In genomic region chr10:52023213-52024052, GRCm38 (mm10) we compare ENCODE assay signal across 8 mouse cellular contexts. TPM values are rescaled to one million over a fixed set of nuclear protein-coding genes. Genes with fewer than 3 reads are reported as not detected.
DNase-seq lines count a peak whose midpoint lies in the region; ATAC-seq and TF ChIP-seq lines count a peak whose summit lies in the region.
"Had no signal": no experiment of that assay in that cellular context is flagged by ENCODE, and none has a peak within 500 bp of the region (broad histone marks: within the 10 kb centered on the region; RNA-seq: fewer than 3 reads in every experiment).

No protein-coding gene starts in this region.

- 0 out of 2 replicates have a peak, but pooled peaks cover 5% of the 10 kb centered on the region for H3K4me1 ChIP-seq in lung, postnatal 0 days (ENCODE audit: insufficient read depth, low read depth, low read length)
- H3K4me1 ChIP-seq in heart, postnatal 0 days (ENCODE audit: control insufficient read depth, insufficient read depth), result peaks cover 14% of the 10 kb centered on the region; the same call in 1 of the 2 replicates
- peaks cover 30% of the 10 kb centered on the region for H3K4me1 ChIP-seq in midbrain, embryonic 10.5 days

- H3K27me3 ChIP-seq in lung, postnatal 0 days (replicated peaks; ENCODE audit: insufficient read depth, low read length), result peaks cover 73% of the 10 kb centered on the region
- H3K27me3 ChIP-seq in heart, postnatal 0 days (ENCODE audit: control insufficient read depth, insufficient read depth, low read length), result peaks cover 89% of the 10 kb centered on the region
- peaks cover 100% of the 10 kb centered on the region for H3K27me3 ChIP-seq in midbrain, embryonic 10.5 days (ENCODE audit: low read depth, poor library complexity, severe bottlenecking)

- no peak overlapping the region for H3K27ac ChIP-seq in lung, postnatal 0 days (ENCODE audit: low read length)
- no peak overlapping the region for H3K27ac ChIP-seq in heart, postnatal 0 days (ENCODE audit: low read depth)
- H3K27ac ChIP-seq in midbrain, embryonic 10.5 days (replicated peaks), result no peak overlapping the region

- WGBS in lung, postnatal 0 days, result 5% methylated on average over 17 of the region's 17 CpGs
- 7% methylated on average over 17 of the region's 17 CpGs for WGBS in heart, postnatal 0 days
- WGBS in midbrain, embryonic 10.5 days, result 3% methylated on average over 17 of the region's 17 CpGs

- no peaks in the 10 kb centered on the region for H3K36me3 ChIP-seq in lung, postnatal 0 days (ENCODE audit: insufficient read depth, low read length)
- no peaks in the 10 kb centered on the region for H3K36me3 ChIP-seq in heart, postnatal 0 days (replicated peaks; ENCODE audit: control insufficient read depth, insufficient read depth, low read length)
- H3K36me3 ChIP-seq in midbrain, embryonic 10.5 days, result no peaks in the 10 kb centered on the region

- ATAC-seq in lung, postnatal 0 days, result no peak
- ATAC-seq in heart, postnatal 0 days (ENCODE audit: insufficient read depth, low read depth), result no peak

- no peak overlapping the region for H3K9ac ChIP-seq in lung, postnatal 0 days (replicated peaks; ENCODE audit: low read depth)
- H3K9ac ChIP-seq in heart, postnatal 0 days (replicated peaks; ENCODE audit: low read depth, low read length), result no peak overlapping the region

- TF ChIP-seq EP300 in lung, postnatal 0 days (IDR thresholded peaks at IDR 0.05), result no peak
- no peak for TF ChIP-seq EP300 in heart, postnatal 0 days (IDR thresholded peaks at IDR 0.05; ENCODE audit: low read depth)

- 0 out of 2 replicates have a peak overlapping the region, but pooled peaks have one; percentile 59 for H3K4me2 ChIP-seq in lung, postnatal 0 days (replicated peaks; ENCODE audit: low read depth, low read length)
- H3K4me2 ChIP-seq in heart, postnatal 0 days (ENCODE audit: low read depth, low read length), result peak overlapping the region; percentile 74; the same call in 1 of the 2 replicates

- peak overlapping the region; percentile 34 for H3K4me3 ChIP-seq in lung, postnatal 0 days (ENCODE audit: low read depth, low read length)
- H3K4me3 ChIP-seq in heart, postnatal 0 days (ENCODE audit: low read depth, low read length), result peak overlapping the region; percentile 51
- H3K4me3 ChIP-seq in midbrain, embryonic 10.5 days, result peak overlapping the region; percentile 61

- no peak for DNase-seq in lung, postnatal 0 days (ENCODE audit: low spot score)
- no peak for DNase-seq in lung, postnatal 4 days
- no peak for DNase-seq in heart, postnatal 0 days (ENCODE audit: low spot score)
- DNase-seq in midbrain, embryonic 10.5 days (ENCODE audit: low spot score), result peak; percentile 54
- no peak for DNase-seq in frontal cortex, postnatal 10 days (ENCODE audit: low spot score in 2 of 2)
- DNase-seq in gastrocnemius, postnatal 10 days, result no peak
- DNase-seq in adrenal gland, adult 18-20 months (ENCODE audit: low spot score in 2 of 2), result no peak
- DNase-seq: thymus, postnatal 14 days had no signal

- no peak for TF ChIP-seq CTCF in lung, postnatal 0 days (IDR thresholded peaks at IDR 0.05)
- TF ChIP-seq CTCF in heart, postnatal 0 days (IDR thresholded peaks at IDR 0.05; ENCODE audit: low read depth), result no peak

- H3K9me3 ChIP-seq in lung, postnatal 0 days (ENCODE audit: low read length), result no peaks in the 10 kb centered on the region
- H3K9me3 ChIP-seq in heart, postnatal 0 days (replicated peaks; ENCODE audit: control insufficient read depth, low read length), result no peaks in the 10 kb centered on the region
- no peaks in the 10 kb centered on the region for H3K9me3 ChIP-seq in midbrain, embryonic 10.5 days (replicated peaks)

RNA-seq across cellular contexts. Expression of gene Vgll2, which starts 1.1 kb away (rescaled TPM):
- not detected in 2 replicates for polyA plus RNA-seq in lung, postnatal 0 days (2015; fragmentation: Nextera tagmentation; extraction: Ambion mirVana)
- not detected in 2 replicates for total RNA-seq in heart, postnatal 0 days (2014; rRNA removed; ENCODE audit: low replicate concordance)
- not detected in 2 replicates for polyA plus RNA-seq in heart, postnatal 0 days (2015; fragmentation: Nextera tagmentation; extraction: Ambion mirVana)
- polyA plus RNA-seq in midbrain, embryonic 10.5 days (2016; fragmentation: Nextera tagmentation; extraction: Ambion mirVana), result 0.54 TPM in 1 of 2 replicates, not detected in the other
- total RNA-seq in gastrocnemius, postnatal 10 days (2021), result 10 to 100 TPM; 50.3 to 55.8 TPM
- under 1 TPM in 1 of 2 experiments, not detected in 1; 0.35 TPM for total RNA-seq in adrenal gland, adult 18-20 months (2021)

Comparison
In these comparisons a context has a peak if more than half of its experiments do, and no peak if none do; other contexts are left out.
1. RNA of gene Vgll2, which starts 1.1 kb away (total RNA-seq): 50.3 to 55.8 TPM in gastrocnemius, postnatal 10 days; 0.35 TPM in adrenal gland, adult 18-20 months and not detected in heart, postnatal 0 days; every median in the first group is over 10 times any median in the second.
2. Peak in every context shown above with its lines, with median percentiles within 50 percentile points of each other: H3K4me3 ChIP-seq.